Mouse (Mus musculus): Measurements from ENCODE around the gene Psme2b. TPM values are rescaled to one million over a fixed set of nuclear protein-coding genes. Genes with fewer than 3 reads are reported as not detected.
"Not testable (repeated sequence)": the region's sequence is repeated elsewhere in the genome, so short reads cannot be mapped to it uniquely, and the experiment has no call there.

Gene Psme2b
- polyA plus RNA-seq, 1 experiment from 2014 or later: 2.7 TPM

DNA sequence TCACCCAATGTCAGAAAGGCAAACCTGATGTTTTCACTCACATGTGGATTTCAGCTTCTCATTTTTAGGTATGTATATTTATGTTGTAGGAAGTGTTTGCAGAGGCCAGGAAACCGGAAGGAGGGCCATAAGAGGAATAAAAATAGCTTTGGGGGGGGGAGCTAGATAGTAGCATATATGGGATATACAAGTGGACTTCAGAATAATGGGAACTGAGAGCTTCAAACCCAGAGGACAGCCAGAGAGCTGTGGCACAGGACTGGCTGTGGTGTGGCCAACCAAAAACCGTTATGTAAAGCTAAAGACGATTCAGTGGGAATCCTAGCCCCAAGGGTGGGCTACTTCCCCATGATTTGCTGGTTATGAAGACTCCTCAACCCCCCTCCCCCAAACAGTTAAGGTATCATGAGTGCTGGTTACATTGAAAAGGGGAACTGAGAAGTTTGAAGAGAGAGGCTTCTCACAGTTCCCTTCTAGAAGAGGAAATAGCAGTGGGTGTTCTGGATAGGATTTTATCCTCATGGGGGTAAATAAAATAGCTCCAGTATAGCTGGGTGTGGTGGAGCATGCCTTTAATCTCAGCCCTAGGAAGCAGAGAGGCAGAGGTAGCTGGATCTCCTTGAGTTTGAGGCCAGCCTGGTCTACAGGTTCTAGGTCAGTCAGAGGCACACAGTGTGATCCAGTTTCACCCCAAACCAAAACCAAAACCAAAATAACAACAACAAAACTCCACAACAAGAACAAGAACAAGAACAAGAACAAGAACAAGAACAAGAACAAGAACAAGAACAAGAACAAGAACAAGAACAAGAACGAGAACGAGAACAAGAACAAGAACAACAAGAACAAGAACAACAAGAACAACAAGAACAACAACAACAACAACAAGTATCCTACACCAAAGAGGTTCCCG is 45.1 kb downstream of the Psme2b start:
- not testable (repeated sequence) for H3K27me3 ChIP-seq; H3K4me1 ChIP-seq (replicated peaks); H3K9ac ChIP-seq; H3K9me3 ChIP-seq (replicated peaks); H3K36me3 ChIP-seq (replicated peaks); H3K27ac ChIP-seq (replicated peaks); ATAC-seq (ENCODE audit: insufficient read depth); H3K4me2 ChIP-seq; H3K4me3 ChIP-seq (replicated peaks)
- 36% methylated on average over 6 of the region's 6 CpGs for WGBS (ENCODE audit: insufficient replicate concordance)

DNA sequence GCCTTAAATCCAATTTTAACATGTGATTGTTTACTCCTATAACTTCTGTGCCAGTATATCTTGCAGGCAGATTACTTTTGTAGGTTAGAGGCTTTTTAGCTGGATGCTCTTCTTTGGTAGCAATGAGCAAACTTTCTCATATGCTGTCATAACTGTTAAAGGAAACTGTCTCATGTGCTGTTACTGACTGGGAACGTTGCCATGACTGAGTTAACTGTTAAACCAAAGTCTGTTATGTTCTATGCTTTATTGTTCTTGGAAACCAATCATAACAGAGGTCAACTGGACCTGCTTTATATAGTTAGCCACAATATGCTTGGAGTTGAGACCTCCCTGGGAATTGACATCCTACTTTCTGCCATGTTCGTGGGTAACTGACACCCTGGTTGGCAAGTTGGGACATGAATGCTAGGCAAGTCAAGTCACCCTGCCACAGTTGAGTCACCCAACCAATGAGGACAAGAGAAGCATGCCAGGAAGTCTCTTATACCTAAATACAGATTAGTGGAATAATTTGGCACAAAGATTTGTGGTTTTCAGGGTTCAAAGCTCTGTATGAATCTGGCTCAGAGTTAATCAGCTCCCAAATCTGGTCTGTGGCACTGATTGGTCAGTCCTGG is 47.1 kb downstream of the Psme2b start:
- Histone ChIP-seq H3K4me3 (replicated peaks) (no peak overlapping the region), H3K9me3 (replicated peaks) (no peaks in the 10 kb centered on the region), H3K27ac (replicated peaks) (no peak overlapping the region), H3K4me1 (replicated peaks) (no peaks in the 10 kb centered on the region), H3K27me3 (no peaks in the 10 kb centered on the region), H3K9ac (no peak overlapping the region), H3K4me2 (no peak overlapping the region), H3K36me3 (replicated peaks) (no peaks in the 10 kb centered on the region)
- ATAC-seq (ENCODE audit: insufficient read depth): no peak
- 46% methylated on average over 2 of the region's 2 CpGs for WGBS (ENCODE audit: insufficient replicate concordance)

Other genes starting within 250 kb of the Psme2b start
- gene Rack1, start 145.9 kb downstream of the Psme2b start, polyA plus RNA-seq (2015; fragmentation: Nextera tagmentation; extraction: Ambion mirVana): 438 and 439 TPM in 2 replicates
- 2.0 and 2.3 TPM in 2 replicates for gene Trim41, start 128.8 kb downstream of the Psme2b start, polyA plus RNA-seq (2015; fragmentation: Nextera tagmentation; extraction: Ambion mirVana)
- 0.09 and 0.21 TPM in 2 replicates for gene Trim7, start 120.0 kb downstream of the Psme2b start, polyA plus RNA-seq (2015; fragmentation: Nextera tagmentation; extraction: Ambion mirVana)
- 1.4 and 2.1 TPM in 2 replicates for gene Gm12184, start 119.5 kb downstream of the Psme2b start, polyA plus RNA-seq (2015; fragmentation: Nextera tagmentation; extraction: Ambion mirVana)
- 19.2 and 20.4 TPM in 2 replicates for gene Irgm1, start 74.5 kb downstream of the Psme2b start, polyA plus RNA-seq (2015; fragmentation: Nextera tagmentation; extraction: Ambion mirVana)
- gene Gm5431, start 44.0 kb downstream of the Psme2b start, polyA plus RNA-seq (2015; fragmentation: Nextera tagmentation; extraction: Ambion mirVana): 0.45 and 0.48 TPM in 2 replicates
- gene Olfr56, start 32.7 kb upstream of the Psme2b start, polyA plus RNA-seq (2015; fragmentation: Nextera tagmentation; extraction: Ambion mirVana): 0.05 and 0.07 TPM in 2 replicates
- 1.1 TPM in 2 replicates for gene 9930111J21Rik1, start 33.2 kb upstream of the Psme2b start, polyA plus RNA-seq (2015; fragmentation: Nextera tagmentation; extraction: Ambion mirVana)
- 0.03 TPM in 1 of 2 replicates, not detected in the other for gene Gm12185, start 46.0 kb upstream of the Psme2b start, polyA plus RNA-seq (2015; fragmentation: Nextera tagmentation; extraction: Ambion mirVana)
- 1.2 and 1.5 TPM in 2 replicates for gene Tgtp1, start 48.0 kb upstream of the Psme2b start, polyA plus RNA-seq (2015; fragmentation: Nextera tagmentation; extraction: Ambion mirVana)
- 1.2 and 1.6 TPM in 2 replicates for gene 9930111J21Rik2, start 105.1 kb upstream of the Psme2b start, polyA plus RNA-seq (2015; fragmentation: Nextera tagmentation; extraction: Ambion mirVana)
- 0.86 and 1.1 TPM in 2 replicates for gene Tgtp2, start 118.0 kb upstream of the Psme2b start, polyA plus RNA-seq (2015; fragmentation: Nextera tagmentation; extraction: Ambion mirVana)
- gene Ifi47, start 130.4 kb upstream of the Psme2b start, polyA plus RNA-seq (2015; fragmentation: Nextera tagmentation; extraction: Ambion mirVana): 7.0 and 7.1 TPM in 2 replicates
- not detected in 2 replicates for gene Olfr1396, start 168.7 kb upstream of the Psme2b start, polyA plus RNA-seq (2015; fragmentation: Nextera tagmentation; extraction: Ambion mirVana)
- not detected in 2 replicates for gene Olfr1395, start 196.1 kb upstream of the Psme2b start, polyA plus RNA-seq (2015; fragmentation: Nextera tagmentation; extraction: Ambion mirVana)
- gene Olfr1394, start 208.2 kb upstream of the Psme2b start, polyA plus RNA-seq (2015; fragmentation: Nextera tagmentation; extraction: Ambion mirVana): not detected in 2 replicates
- gene Btnl9, start 241.0 kb upstream of the Psme2b start, polyA plus RNA-seq (2015; fragmentation: Nextera tagmentation; extraction: Ambion mirVana): 0.76 and 1.6 TPM in 2 replicates